Mouse (Mus musculus): Measurements from ENCODE around the gene Lrrc27.

The Lrrc27 gene

GRCm38 (mm10) chr7:139276150-139276549, 63.4 kb downstream of the Lrrc27 start:
- DNase-seq: no peak

- DNase-seq: no peak
Measured at GRCm38 (mm10) chr7:139277536-139277935, 64.7 kb downstream of the Lrrc27 start.

- DNase-seq: no peak
Measured at GRCm38 (mm10) chr7:139279571-139279970, 66.8 kb downstream of the Lrrc27 start.

DNA sequence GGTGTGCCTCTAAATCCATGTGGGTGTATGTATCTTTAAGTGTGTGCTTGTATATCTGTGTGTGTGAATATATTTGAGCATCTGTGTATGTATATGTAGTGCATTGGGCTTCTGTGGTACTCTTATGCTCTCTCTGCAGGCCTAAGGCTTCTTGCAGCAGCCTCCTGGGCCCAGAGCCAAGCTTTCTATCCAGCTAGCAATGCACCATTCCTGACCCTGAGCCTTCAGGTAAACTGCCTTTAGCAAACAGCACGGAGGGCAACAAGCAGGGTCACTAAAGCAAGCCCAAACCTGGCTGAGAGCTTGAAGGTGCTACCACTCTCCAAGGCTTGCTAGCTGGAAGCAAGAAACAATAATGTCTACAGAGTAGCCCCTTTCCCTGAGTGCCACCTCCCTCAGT, 67.3 kb downstream of the Lrrc27 start:
- DNase-seq: no peak

DNA sequence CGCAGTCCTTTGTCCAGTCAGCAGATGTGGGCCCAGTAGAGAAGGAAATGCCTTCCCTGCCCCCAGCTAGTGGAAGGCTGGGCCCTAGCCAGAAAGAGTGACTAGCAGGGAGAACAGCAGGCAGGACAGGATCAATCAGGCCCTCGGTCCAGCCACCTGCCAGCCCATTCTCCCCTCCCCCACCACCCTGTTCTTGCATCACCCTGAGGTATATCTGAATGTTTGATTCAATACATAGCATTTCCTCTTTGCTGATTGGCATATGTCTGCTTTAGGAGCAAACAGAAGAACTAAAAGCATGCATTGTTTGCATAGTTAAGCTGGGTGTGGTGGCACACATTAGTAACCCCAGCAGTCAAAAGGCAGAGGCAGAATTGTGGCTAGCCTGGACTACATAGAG, 68.4 kb downstream of the Lrrc27 start:
- peak; percentile 66 for DNase-seq

GRCm38 (mm10) chr7:139282037-139282436, 69.2 kb downstream of the Lrrc27 start:
- no peak for DNase-seq

DNA sequence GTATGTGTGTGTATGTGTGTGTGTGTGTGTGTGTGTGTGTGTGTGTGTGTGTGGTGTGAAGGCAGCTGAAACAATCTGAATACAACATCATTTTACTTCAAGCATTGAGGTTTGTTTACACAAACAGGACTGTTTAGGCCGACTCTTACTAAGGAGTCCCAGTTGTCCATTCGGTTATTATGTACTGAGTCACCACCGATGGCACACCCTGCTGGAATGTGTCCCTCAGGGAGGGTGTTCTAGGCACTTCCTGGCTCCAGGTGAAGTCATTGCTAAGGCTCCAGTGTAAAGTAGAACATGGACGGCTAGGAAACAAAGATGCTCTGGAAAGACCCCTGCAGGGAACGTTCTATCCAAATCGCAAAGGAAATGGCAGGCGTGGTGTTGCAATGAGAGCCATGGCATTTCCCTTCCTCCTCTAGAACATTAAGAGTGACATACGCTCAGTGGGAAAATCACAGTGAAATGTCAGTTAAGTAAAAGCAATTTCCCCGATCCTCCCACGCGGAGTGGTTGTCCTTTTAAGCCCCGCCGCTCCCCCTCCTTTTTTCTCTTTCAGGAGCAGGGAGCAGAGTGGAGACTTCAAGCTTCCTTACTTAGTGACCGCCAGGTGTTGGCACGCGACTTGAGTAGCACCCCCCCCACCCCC, 72.6 kb downstream of the Lrrc27 start:
- no peak for DNase-seq

- DNase-seq: no peak
Measured at GRCm38 (mm10) chr7:139288540-139288939, 75.8 kb downstream of the Lrrc27 start.

Measured in kidney, postnatal 10 days (tissue).